Comparison of ENCODE assay signal across 23 mouse cellular contexts in genomic region chr15:86807296-86808080, GRCm38 (mm10).
DNase-seq lines count a peak whose midpoint lies in the region; ATAC-seq and TF ChIP-seq lines count a peak whose summit lies in the region.
"Had no signal": no experiment of that assay in that cellular context is flagged by ENCODE, and none has a peak within 500 bp of the region (broad histone marks: within the 10 kb centered on the region; RNA-seq: fewer than 3 reads in every experiment).

No protein-coding gene starts in this region.

- no peaks in the 10 kb centered on the region for H3K9me3 ChIP-seq in midbrain, postnatal 0 days (ENCODE audit: low read length)
- H3K9me3 ChIP-seq in midbrain, embryonic 14.5 days (ENCODE audit: control insufficient read depth, low read length): no peaks in the 10 kb centered on the region
- H3K9me3 ChIP-seq in forebrain, embryonic 12.5 days: no peaks in the 10 kb centered on the region
- no peaks in the 10 kb centered on the region for H3K9me3 ChIP-seq in forebrain, embryonic 14.5 days (replicated peaks; ENCODE audit: control insufficient read depth, low read length)
- H3K9me3 ChIP-seq: embryonic facial prominence, embryonic 10.5 days; heart, embryonic 10.5 days; limb, embryonic 13.5 days; midbrain, embryonic 15.5 days; neural tube, embryonic 13.5 days had no signal

- H3K4me2 ChIP-seq in midbrain, postnatal 0 days (ENCODE audit: low read depth, low read length, poor library complexity, severe bottlenecking): no peak overlapping the region
- H3K4me2 ChIP-seq in midbrain, embryonic 14.5 days (ENCODE audit: low read length): no peak overlapping the region
- no peak overlapping the region for H3K4me2 ChIP-seq in forebrain, embryonic 12.5 days
- no peak overlapping the region for H3K4me2 ChIP-seq in forebrain, embryonic 14.5 days (ENCODE audit: low read length)
- H3K4me2 ChIP-seq: limb, embryonic 13.5 days; liver, embryonic 13.5 days; midbrain, embryonic 15.5 days; neural tube, embryonic 13.5 days had no signal

- H3K4me3 ChIP-seq in midbrain, postnatal 0 days (ENCODE audit: low read depth, low read length): no peak overlapping the region
- no peak overlapping the region for H3K4me3 ChIP-seq in midbrain, embryonic 14.5 days (replicated peaks; ENCODE audit: low read depth, low read length)
- no peak overlapping the region for H3K4me3 ChIP-seq in cerebellum, adult 2 months (replicated peaks; ENCODE audit: insufficient read depth, low read depth, low read length)
- no peak overlapping the region for H3K4me3 ChIP-seq in forebrain, embryonic 12.5 days (replicated peaks)
- no peak overlapping the region for H3K4me3 ChIP-seq in forebrain, embryonic 14.5 days (ENCODE audit: low read depth, low read length)
- H3K4me3 ChIP-seq: embryonic facial prominence, embryonic 10.5 days; heart, embryonic 10.5 days; limb, embryonic 13.5 days; liver, embryonic 13.5 days; midbrain, embryonic 15.5 days; myocyte; neural tube, embryonic 13.5 days had no signal

- no peak overlapping the region for H3K27ac ChIP-seq in midbrain, postnatal 0 days (ENCODE audit: low read depth, low read length)
- H3K27ac ChIP-seq in midbrain, embryonic 14.5 days (replicated peaks; ENCODE audit: low read depth, low read length): no peak overlapping the region
- H3K27ac ChIP-seq in cerebellum, adult 2 months (ENCODE audit: insufficient read depth, low read length): no peak overlapping the region
- no peak overlapping the region for H3K27ac ChIP-seq in forebrain, embryonic 12.5 days
- no peak overlapping the region for H3K27ac ChIP-seq in forebrain, embryonic 14.5 days (ENCODE audit: low read depth, low read length)
- H3K27ac ChIP-seq: embryonic facial prominence, embryonic 10.5 days; heart, embryonic 10.5 days; limb, embryonic 13.5 days; liver, embryonic 13.5 days; midbrain, embryonic 15.5 days; neural tube, embryonic 13.5 days had no signal

- intact Hi-C loops in heart, postnatal 10 days (cut with DNase I): no loop called here

- no peaks in the 10 kb centered on the region for H3K36me3 ChIP-seq in midbrain, postnatal 0 days (ENCODE audit: insufficient read depth, low read length)
- H3K36me3 ChIP-seq in midbrain, embryonic 14.5 days (ENCODE audit: control insufficient read depth, insufficient read depth, low read length): no peaks in the 10 kb centered on the region
- H3K36me3 ChIP-seq in forebrain, embryonic 12.5 days (replicated peaks): no peaks in the 10 kb centered on the region
- H3K36me3 ChIP-seq in forebrain, embryonic 14.5 days (ENCODE audit: control insufficient read depth, insufficient read depth, low read length): no peaks in the 10 kb centered on the region
- H3K36me3 ChIP-seq: embryonic facial prominence, embryonic 10.5 days; heart, embryonic 10.5 days; limb, embryonic 13.5 days; liver, embryonic 13.5 days; midbrain, embryonic 15.5 days; neural tube, embryonic 13.5 days had no signal

- no peaks in the 10 kb centered on the region for H3K4me1 ChIP-seq in midbrain, postnatal 0 days (ENCODE audit: insufficient read depth, low read length)
- H3K4me1 ChIP-seq in midbrain, embryonic 14.5 days (ENCODE audit: control insufficient read depth, insufficient read depth, low read length): no peaks in the 10 kb centered on the region
- peaks cover 19% of the 10 kb centered on the region for H3K4me1 ChIP-seq in cerebellum, adult 2 months (ENCODE audit: control insufficient read depth, insufficient read depth, low read length)
- H3K4me1 ChIP-seq in forebrain, embryonic 12.5 days: no peaks in the 10 kb centered on the region
- no peaks in the 10 kb centered on the region for H3K4me1 ChIP-seq in forebrain, embryonic 14.5 days (ENCODE audit: control insufficient read depth, insufficient read depth, low read length)
- H3K4me1 ChIP-seq: embryonic facial prominence, embryonic 10.5 days; limb, embryonic 13.5 days; liver, embryonic 13.5 days; midbrain, embryonic 15.5 days; neural tube, embryonic 13.5 days had no signal

- ATAC-seq in midbrain, postnatal 0 days (ENCODE audit: low FRiP score): no peak
- ATAC-seq in midbrain, embryonic 14.5 days (ENCODE audit: low FRiP score, low TSS enrichment): no peak
- no peak for ATAC-seq in forebrain, embryonic 12.5 days (ENCODE audit: low FRiP score)
- no peak for ATAC-seq in forebrain, embryonic 14.5 days
- ATAC-seq: CD4-positive, CD25-positive, alpha-beta regulatory T cell, adult 4 months; forebrain, postnatal 0 days; midbrain, embryonic 15.5 days had no signal

- no peaks in the 10 kb centered on the region for H3K27me3 ChIP-seq in midbrain, postnatal 0 days (ENCODE audit: insufficient read depth, low read length)
- no peaks in the 10 kb centered on the region for H3K27me3 ChIP-seq in midbrain, embryonic 14.5 days (ENCODE audit: control insufficient read depth, insufficient read depth, low read length)
- H3K27me3 ChIP-seq in cerebellum, adult 2 months (ENCODE audit: control insufficient read depth, insufficient read depth, low read length): no peaks in the 10 kb centered on the region
- H3K27me3 ChIP-seq in forebrain, embryonic 12.5 days: no peaks in the 10 kb centered on the region
- no peaks in the 10 kb centered on the region for H3K27me3 ChIP-seq in forebrain, embryonic 14.5 days (replicated peaks; ENCODE audit: control insufficient read depth, insufficient read depth, low read length)
- H3K27me3 ChIP-seq: limb, embryonic 13.5 days; liver, embryonic 13.5 days; midbrain, embryonic 15.5 days; neural tube, embryonic 13.5 days had no signal

- no peak for TF ChIP-seq POLR2A in cerebellum, adult 2 months (IDR thresholded peaks at IDR 0.05; ENCODE audit: borderline replicate concordance, insufficient read depth, low read length)

- TF ChIP-seq CTCF in midbrain, postnatal 0 days (IDR thresholded peaks at IDR 0.05): no peak
- TF ChIP-seq CTCF in cerebellum, adult 2 months (IDR thresholded peaks at IDR 0.05; ENCODE audit: borderline replicate concordance, insufficient read depth, low read depth, low read length): no peak

- 75% methylated on average over 13 of the region's 13 CpGs for WGBS in midbrain, postnatal 0 days
- 78% methylated on average over 13 of the region's 13 CpGs for WGBS in midbrain, embryonic 14.5 days
- 11% methylated on average over 13 of the region's 13 CpGs for WGBS in cerebellum, adult 2 months
- 86% methylated on average over 13 of the region's 13 CpGs for WGBS in forebrain, embryonic 12.5 days
- 80% methylated on average over 13 of the region's 13 CpGs for WGBS in forebrain, embryonic 14.5 days

- no peak overlapping the region for H3K9ac ChIP-seq in midbrain, postnatal 0 days (replicated peaks; ENCODE audit: low read length, poor library complexity, severe bottlenecking)
- no peak overlapping the region for H3K9ac ChIP-seq in midbrain, embryonic 14.5 days (replicated peaks; ENCODE audit: low read length)
- no peak overlapping the region for H3K9ac ChIP-seq in forebrain, embryonic 12.5 days
- no peak overlapping the region for H3K9ac ChIP-seq in forebrain, embryonic 14.5 days (ENCODE audit: low read length)
- H3K9ac ChIP-seq: forebrain, postnatal 0 days; limb, embryonic 13.5 days; liver, embryonic 13.5 days; midbrain, embryonic 15.5 days; neural tube, embryonic 13.5 days had no signal

- DNase-seq in heart, postnatal 10 days: peak; percentile 3 to 4
- DNase-seq in heart, adult 11 months: no peak
- DNase-seq in midbrain, postnatal 0 days (ENCODE audit: low spot score): peak; percentile 46
- DNase-seq in midbrain, embryonic 14.5 days: no peak
- DNase-seq in cerebellum, adult 2 months: peak; percentile 72 to 74
- DNase-seq in cerebellum, postnatal 25 days: peak; percentile 68 to 71
- DNase-seq in forebrain, embryonic 14.5 days (ENCODE audit: low spot score): no peak
- DNase-seq: adrenal gland, postnatal 36 days; forebrain, postnatal 0 days; gastrocnemius, postnatal 25 days; kidney, adult 11 months; layer of hippocampus, adult 9-11 months; liver, embryonic 13.5 days; lung, adult 2 months; thymus, adult 2 months had no signal

Comparison
In these comparisons a context has a peak if more than half of its experiments do, and no peak if none do; other contexts are left out.
1. DNase-seq: peak in heart, postnatal 10 days (2 of 2), midbrain, postnatal 0 days (single experiment), cerebellum, adult 2 months (2 of 2) and cerebellum, postnatal 25 days (2 of 2); none in heart, adult 11 months (single experiment), midbrain, embryonic 14.5 days (single experiment) and forebrain, embryonic 14.5 days (single experiment).